Mouse (Mus musculus): Measurements from ENCODE around the gene Efcc1. TPM values are rescaled to one million over a fixed set of nuclear protein-coding genes. Genes with fewer than 3 reads are reported as not detected.
A peak's percentile ranks its signal among the peaks of the same experiment; 100 is the strongest.

Gene Efcc1
- polyA plus RNA-seq, 1 experiment from 2014 or later: 2.0 TPM

DNA sequence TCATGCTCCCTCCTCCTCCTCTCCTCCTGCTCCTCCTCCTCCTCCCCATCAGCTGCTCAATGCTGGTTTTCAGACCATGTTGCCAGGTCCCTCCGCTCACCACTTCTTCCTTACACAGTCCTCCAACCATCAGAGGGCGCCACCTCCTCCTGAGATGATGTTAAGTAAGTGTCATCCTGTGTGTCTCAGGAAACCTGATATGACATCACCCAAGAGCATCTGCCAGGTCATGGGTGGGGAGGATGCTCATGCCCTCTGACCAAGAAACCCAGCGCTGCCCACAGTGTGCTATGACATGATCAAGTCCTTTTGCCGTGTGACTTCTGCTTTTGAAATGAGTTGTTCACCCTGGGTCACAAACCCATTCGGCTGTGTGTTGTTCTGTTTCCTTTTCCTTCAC, 12.1 kb downstream of the Efcc1 start:
- Histone ChIP-seq H3K4me3 (ENCODE audit: low read length) (no peak overlapping the region), H3K9ac (replicated peaks; ENCODE audit: low read length) (no peak overlapping the region), H3K36me3 (ENCODE audit: insufficient read depth, low read length) (no peaks in the 10 kb centered on the region), H3K9me3 (ENCODE audit: low read length) (no peaks in the 10 kb centered on the region), H3K4me2 (replicated peaks; ENCODE audit: low read depth, low read length) (no peak overlapping the region), H3K27me3 (ENCODE audit: insufficient read depth, low read length) (no peaks in the 10 kb centered on the region), H3K4me1 (ENCODE audit: insufficient read depth, low read length) (peaks cover 13% of the 10 kb centered on the region), H3K27ac (ENCODE audit: low read length) (no peak overlapping the region)
- ATAC-seq (ENCODE audit: low FRiP score, low TSS enrichment): no peak
- WGBS: 79% methylated on average over 5 of the region's 5 CpGs

- H3K4me1 ChIP-seq (ENCODE audit: insufficient read depth, low read length): peaks cover 12% of the 10 kb centered on the region
- H3K36me3 ChIP-seq (ENCODE audit: insufficient read depth, low read length): no peaks in the 10 kb centered on the region
- no peak overlapping the region for H3K27ac ChIP-seq (ENCODE audit: low read length)
- no peak for ATAC-seq (ENCODE audit: low FRiP score, low TSS enrichment)
- H3K9me3 ChIP-seq (ENCODE audit: low read length): no peaks in the 10 kb centered on the region
- H3K4me3 ChIP-seq (ENCODE audit: low read length): no peak overlapping the region
- H3K9ac ChIP-seq (replicated peaks; ENCODE audit: low read length): no peak overlapping the region
- no peaks in the 10 kb centered on the region for H3K27me3 ChIP-seq (ENCODE audit: insufficient read depth, low read length)
- no peak overlapping the region for H3K4me2 ChIP-seq (replicated peaks; ENCODE audit: low read depth, low read length)
- WGBS: 77% methylated on average over 5 of the region's 5 CpGs
Measured at GRCm38 (mm10) chr6:87743281-87743680, 12.6 kb downstream of the Efcc1 start.

DNA sequence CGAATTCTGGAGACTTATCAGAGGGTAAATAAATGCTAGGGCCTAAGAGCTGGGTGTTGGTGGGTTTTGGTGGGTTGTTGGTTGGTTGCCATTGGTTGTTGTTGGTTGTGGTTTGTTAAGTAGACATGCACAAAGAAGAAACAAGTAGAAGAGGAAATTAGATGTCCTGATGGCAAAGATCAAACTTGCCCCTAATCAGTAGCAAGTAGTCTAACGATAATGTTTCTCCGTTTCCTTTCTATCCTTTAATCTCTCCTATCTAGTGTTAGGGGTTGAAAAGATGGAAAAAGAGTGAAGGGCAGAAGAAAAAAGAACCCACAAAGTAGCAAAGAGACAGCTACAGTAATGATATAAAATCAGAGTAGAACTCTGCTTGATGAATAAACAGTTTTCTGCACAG, 14.0 kb downstream of the Efcc1 start:
- Histone ChIP-seq H3K27ac (ENCODE audit: low read length) (no peak overlapping the region), H3K4me2 (replicated peaks; ENCODE audit: low read depth, low read length) (no peak overlapping the region), H3K9me3 (ENCODE audit: low read length) (no peaks in the 10 kb centered on the region), H3K4me3 (ENCODE audit: low read length) (no peak overlapping the region), H3K27me3 (ENCODE audit: insufficient read depth, low read length) (no peaks in the 10 kb centered on the region), H3K4me1 (ENCODE audit: insufficient read depth, low read length) (peaks cover 10% of the 10 kb centered on the region), H3K9ac (replicated peaks; ENCODE audit: low read length) (no peak overlapping the region), H3K36me3 (ENCODE audit: insufficient read depth, low read length) (no peaks in the 10 kb centered on the region)
- ATAC-seq (ENCODE audit: low FRiP score, low TSS enrichment): no peak
- 79% methylated on average over 3 of the region's 3 CpGs for WGBS

DNA sequence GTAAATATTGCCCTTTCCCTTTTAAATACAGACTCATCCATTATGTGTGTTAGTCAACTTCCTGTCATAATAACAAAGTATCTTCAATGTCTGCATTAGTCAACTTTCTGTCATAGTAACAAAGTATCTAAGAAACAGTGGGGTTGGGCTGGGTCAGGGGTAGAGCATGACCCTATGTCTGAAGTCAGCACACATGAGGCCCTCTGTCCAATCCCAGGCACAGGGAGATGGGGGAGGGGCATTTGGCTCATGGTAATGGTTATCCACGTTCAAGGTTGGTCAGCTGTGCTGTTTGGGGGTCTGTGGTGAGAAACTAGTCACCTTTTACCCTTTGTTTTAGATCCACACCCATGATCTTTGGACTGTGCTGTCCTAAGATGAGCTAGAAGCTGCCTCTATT, 14.6 kb downstream of the Efcc1 start:
- no peak overlapping the region for H3K27ac ChIP-seq (ENCODE audit: low read length)
- peak; percentile 42; the same call in 1 of the 2 replicates for ATAC-seq (ENCODE audit: low FRiP score, low TSS enrichment)

DNA sequence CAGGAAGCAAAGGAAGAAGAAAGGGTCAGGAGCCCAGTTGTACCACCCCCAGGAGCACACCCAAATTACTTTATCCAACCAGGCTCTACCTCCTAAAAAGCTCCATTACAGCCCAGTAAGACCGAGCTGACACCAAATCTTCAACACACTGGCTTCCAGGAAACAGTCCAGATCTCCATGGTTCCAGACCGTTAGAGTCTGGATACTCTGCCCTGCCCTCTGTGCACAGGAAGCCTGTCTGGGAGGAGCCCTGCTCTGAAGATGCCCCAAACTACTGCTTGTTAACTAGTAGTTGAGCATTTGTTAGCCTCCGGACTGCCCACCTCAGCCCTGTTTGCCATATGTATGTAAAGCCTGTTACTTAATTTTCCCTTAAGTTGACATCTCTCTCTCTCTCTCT, 15.4 kb downstream of the Efcc1 start:
- Histone ChIP-seq H3K36me3 (ENCODE audit: insufficient read depth, low read length) (no peaks in the 10 kb centered on the region), H3K4me2 (replicated peaks; ENCODE audit: low read depth, low read length) (no peak overlapping the region), H3K4me1 (ENCODE audit: insufficient read depth, low read length) (peaks cover 10% of the 10 kb centered on the region), H3K27me3 (ENCODE audit: insufficient read depth, low read length) (no peaks in the 10 kb centered on the region), H3K9ac (replicated peaks; ENCODE audit: low read length) (no peak overlapping the region), H3K9me3 (ENCODE audit: low read length) (no peaks in the 10 kb centered on the region), H3K27ac (ENCODE audit: low read length) (no peak overlapping the region), H3K4me3 (ENCODE audit: low read length) (no peak overlapping the region)
- ATAC-seq (ENCODE audit: low FRiP score, low TSS enrichment): no peak
- WGBS: 38% methylated on average over 3 of the region's 3 CpGs

More for the DNA sequence above, 14.6 kb downstream of the Efcc1 start:
- no peaks in the 10 kb centered on the region for H3K9me3 ChIP-seq (ENCODE audit: low read length)
- H3K4me3 ChIP-seq (ENCODE audit: low read length): no peak overlapping the region
- 19% methylated on average over 1 of the region's 1 CpGs for WGBS
- no peak overlapping the region for H3K4me2 ChIP-seq (replicated peaks; ENCODE audit: low read depth, low read length)
- peaks cover 10% of the 10 kb centered on the region for H3K4me1 ChIP-seq (ENCODE audit: insufficient read depth, low read length)
- no peaks in the 10 kb centered on the region for H3K36me3 ChIP-seq (ENCODE audit: insufficient read depth, low read length)
- H3K9ac ChIP-seq (replicated peaks; ENCODE audit: low read length): no peak overlapping the region
- H3K27me3 ChIP-seq (ENCODE audit: insufficient read depth, low read length): no peaks in the 10 kb centered on the region

- peak; percentile 64; the same call in 1 of the 2 replicates for ATAC-seq (ENCODE audit: low FRiP score, low TSS enrichment)
- Histone ChIP-seq H3K4me1 (ENCODE audit: insufficient read depth, low read length) (peaks cover 10% of the 10 kb centered on the region), H3K27ac (ENCODE audit: low read length) (no peak overlapping the region; the same call in 1 of the 2 replicates), H3K36me3 (ENCODE audit: insufficient read depth, low read length) (no peaks in the 10 kb centered on the region), H3K27me3 (ENCODE audit: insufficient read depth, low read length) (no peaks in the 10 kb centered on the region), H3K9ac (replicated peaks; ENCODE audit: low read length) (no peak overlapping the region), H3K4me2 (replicated peaks; ENCODE audit: low read depth, low read length) (no peak overlapping the region), H3K4me3 (ENCODE audit: low read length) (no peak overlapping the region), H3K9me3 (ENCODE audit: low read length) (no peaks in the 10 kb centered on the region)
- 73% methylated on average over 2 of the region's 2 CpGs for WGBS
Measured at GRCm38 (mm10) chr6:87746849-87747248, 16.2 kb downstream of the Efcc1 start.

DNA sequence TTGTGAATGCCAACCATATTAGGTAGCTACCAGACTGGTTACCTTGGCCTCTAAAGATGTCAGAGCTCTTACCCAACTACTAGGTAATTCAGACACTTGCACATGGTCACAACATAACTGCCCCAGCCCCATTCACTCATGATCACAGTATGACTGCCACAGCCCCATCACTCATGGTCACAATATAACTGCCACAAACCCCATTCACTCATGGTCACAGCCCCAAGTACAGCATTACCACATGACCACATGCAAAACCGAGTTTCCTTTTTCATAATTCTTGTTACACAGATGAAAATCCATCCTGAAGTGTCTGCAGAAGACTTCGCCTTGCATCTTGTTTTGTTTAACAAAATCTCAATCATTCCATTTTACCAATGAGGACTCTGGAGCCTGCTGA, 17.4 kb downstream of the Efcc1 start:
- Histone ChIP-seq H3K36me3 (ENCODE audit: insufficient read depth, low read length) (no peaks in the 10 kb centered on the region), H3K27me3 (ENCODE audit: insufficient read depth, low read length) (no peaks in the 10 kb centered on the region), H3K4me2 (replicated peaks; ENCODE audit: low read depth, low read length) (no peak overlapping the region), H3K4me1 (ENCODE audit: insufficient read depth, low read length) (peaks cover 10% of the 10 kb centered on the region), H3K27ac (ENCODE audit: low read length) (no peak overlapping the region), H3K4me3 (ENCODE audit: low read length) (no peak overlapping the region), H3K9ac (replicated peaks; ENCODE audit: low read length) (no peak overlapping the region), H3K9me3 (ENCODE audit: low read length) (no peaks in the 10 kb centered on the region)
- 88% methylated on average over 2 of the region's 2 CpGs for WGBS
- no peak for ATAC-seq (ENCODE audit: low FRiP score, low TSS enrichment)

- H3K4me1 ChIP-seq (ENCODE audit: insufficient read depth, low read length): peaks cover 10% of the 10 kb centered on the region
- no peaks in the 10 kb centered on the region for H3K9me3 ChIP-seq (ENCODE audit: low read length)
- 80% methylated on average over 6 of the region's 6 CpGs for WGBS
- H3K27ac ChIP-seq (ENCODE audit: low read length): no peak overlapping the region
- no peak overlapping the region for H3K4me2 ChIP-seq (replicated peaks; ENCODE audit: low read depth, low read length)
- no peaks in the 10 kb centered on the region for H3K27me3 ChIP-seq (ENCODE audit: insufficient read depth, low read length)
- no peak overlapping the region for H3K4me3 ChIP-seq (ENCODE audit: low read length)
- no peak for ATAC-seq (ENCODE audit: low FRiP score, low TSS enrichment)
- no peaks in the 10 kb centered on the region for H3K36me3 ChIP-seq (ENCODE audit: insufficient read depth, low read length)
- no peak overlapping the region for H3K9ac ChIP-seq (replicated peaks; ENCODE audit: low read length)
Measured at GRCm38 (mm10) chr6:87748531-87748930, 17.9 kb downstream of the Efcc1 start.

GRCm38 (mm10) chr6:87750184-87750910, 19.7 kb downstream of the Efcc1 start:
- 84% methylated on average over 8 of the region's 8 CpGs for WGBS
- Histone ChIP-seq H3K4me1 (ENCODE audit: insufficient read depth, low read length) (peaks cover 10% of the 10 kb centered on the region), H3K4me3 (ENCODE audit: low read length) (no peak overlapping the region), H3K36me3 (ENCODE audit: insufficient read depth, low read length) (no peaks in the 10 kb centered on the region), H3K9ac (replicated peaks; ENCODE audit: low read length) (no peak overlapping the region), H3K9me3 (ENCODE audit: low read length) (no peaks in the 10 kb centered on the region), H3K27me3 (ENCODE audit: insufficient read depth, low read length) (no peaks in the 10 kb centered on the region), H3K4me2 (replicated peaks; ENCODE audit: low read depth, low read length) (no peak overlapping the region), H3K27ac (ENCODE audit: low read length) (no peak overlapping the region)
- no peak for ATAC-seq (ENCODE audit: low FRiP score, low TSS enrichment)

GRCm38 (mm10) chr6:87751574-87751973, 20.9 kb downstream of the Efcc1 start:
- Histone ChIP-seq H3K4me2 (replicated peaks; ENCODE audit: low read depth, low read length) (no peak overlapping the region), H3K27ac (ENCODE audit: low read length) (no peak overlapping the region), H3K9me3 (ENCODE audit: low read length) (no peaks in the 10 kb centered on the region), H3K27me3 (ENCODE audit: insufficient read depth, low read length) (no peaks in the 10 kb centered on the region), H3K36me3 (ENCODE audit: insufficient read depth, low read length) (no peaks in the 10 kb centered on the region), H3K9ac (replicated peaks; ENCODE audit: low read length) (no peak overlapping the region), H3K4me1 (ENCODE audit: insufficient read depth, low read length) (peaks cover 5% of the 10 kb centered on the region), H3K4me3 (ENCODE audit: low read length) (no peak overlapping the region)
- no peak for ATAC-seq (ENCODE audit: low FRiP score, low TSS enrichment)
- 86% methylated on average over 6 of the region's 6 CpGs for WGBS

All from kidney, embryonic 16.5 days (tissue).